Mouse (Mus musculus) hindbrain, embryonic 15.5 days (tissue): Measurements from ENCODE around the gene Clcn3. TPM values are rescaled to one million over a fixed set of nuclear protein-coding genes. Genes with fewer than 3 reads are reported as not detected.

Experiments
- ATAC-seq: fragments of 200-750 bp; cut with Nextera tagmentation; 2 replicates; pipeline ENCODE4 v1.8.0; 2017; ENCODE audit warnings: low read depth, moderate number of reproducible peaks, moderate TSS enrichment; ENCODE audit not compliant: low FRiP score
- H3K27ac ChIP-seq: fragments of 300-500 bp; sonication (generic); replicated peaks from 2 replicates; pipeline ENCODE4 v1.5.1; 2015; ENCODE audit warnings: mild to moderate bottlenecking, inconsistent platforms
- H3K27me3 ChIP-seq: fragments of 300-500 bp; sonication (generic); 2 replicates; pipeline ENCODE4 v1.6.1; 2015; ENCODE audit warnings: control low read depth, inconsistent platforms
- H3K36me3 ChIP-seq: fragments of 300-500 bp; sonication (generic); 2 replicates; pipeline ENCODE4 v1.6.1; 2015; ENCODE audit warnings: control low read depth, inconsistent platforms
- H3K4me1 ChIP-seq: fragments of 300-500 bp; sonication (generic); replicated peaks from 2 replicates; pipeline ENCODE4 v1.6.1; 2015; ENCODE audit warnings: control low read depth, inconsistent platforms
- H3K4me2 ChIP-seq: fragments of 300-500 bp; sonication (generic); 2 replicates; pipeline ENCODE4 v1.6.1; 2015; ENCODE audit warnings: moderate library complexity, mild to moderate bottlenecking, inconsistent platforms
- H3K4me3 ChIP-seq: fragments of 300-500 bp; sonication (generic); 2 replicates; pipeline ENCODE4 v1.5.1; 2015; ENCODE audit warnings: mild to moderate bottlenecking, inconsistent platforms
- H3K9ac ChIP-seq: fragments of 300-500 bp; sonication (generic); 2 replicates; pipeline ENCODE4 v1.6.1; 2015; ENCODE audit warnings: inconsistent platforms
- H3K9me3 ChIP-seq: fragments of 300-500 bp; sonication (generic); 2 replicates; pipeline ENCODE4 v1.6.1; 2016; ENCODE audit warnings: control low read depth, inconsistent platforms
- WGBS: fragments of 180-500 bp; shearing (Covaris S2); methylation state at CpG from one replicate; pipeline ENCODE4 v1.1.7; 2015; 5-methylcytosine and 5-hydroxymethylcytosine counted together
- polyA plus RNA-seq: library from polyadenylated mRNA; unstranded; fragments of >200 nt; fragmentation: Nextera tagmentation; extraction: Ambion mirVana; gene quantifications from 2 replicates; pipeline ENCODE4 v1.2.1, GENCODE M21; 2015

The Clcn3 gene
- polyA plus RNA-seq, 1 experiment from 2014 or later, result 69.8 TPM

DNA sequence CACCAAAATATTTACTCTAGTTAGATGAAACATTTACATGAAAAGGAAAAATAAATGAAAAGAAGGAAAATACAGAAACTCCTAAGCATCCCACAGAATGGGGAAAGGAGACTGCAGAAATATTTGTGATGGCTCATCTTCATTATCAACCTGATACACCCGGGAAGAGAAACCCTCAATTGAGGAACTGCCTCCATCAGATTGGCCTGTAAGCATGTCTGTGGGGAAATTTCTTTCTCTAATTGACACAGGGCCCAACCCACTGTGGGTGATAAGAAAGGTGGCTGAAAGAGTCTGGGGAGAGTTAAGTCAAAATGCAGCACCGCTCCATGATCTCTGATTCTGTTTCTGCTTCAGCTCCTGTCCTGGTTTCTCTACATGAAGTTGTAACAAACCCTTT, 9.7 kb downstream of the Clcn3 start:
- WGBS, result 84% methylated on average over 2 of the region's 2 CpGs
- Histone ChIP-seq H3K27ac (no peak overlapping the region), H3K36me3 (no peaks in the 10 kb centered on the region), H3K4me2 (no peak overlapping the region), H3K27me3 (no peaks in the 10 kb centered on the region), H3K4me3 (no peak overlapping the region), H3K4me1 (0 out of 2 replicates have a peak, but pooled peaks cover 3% of the 10 kb centered on the region), H3K9me3 (no peaks in the 10 kb centered on the region), H3K9ac (no peak overlapping the region)
- ATAC-seq, result no peak

DNA sequence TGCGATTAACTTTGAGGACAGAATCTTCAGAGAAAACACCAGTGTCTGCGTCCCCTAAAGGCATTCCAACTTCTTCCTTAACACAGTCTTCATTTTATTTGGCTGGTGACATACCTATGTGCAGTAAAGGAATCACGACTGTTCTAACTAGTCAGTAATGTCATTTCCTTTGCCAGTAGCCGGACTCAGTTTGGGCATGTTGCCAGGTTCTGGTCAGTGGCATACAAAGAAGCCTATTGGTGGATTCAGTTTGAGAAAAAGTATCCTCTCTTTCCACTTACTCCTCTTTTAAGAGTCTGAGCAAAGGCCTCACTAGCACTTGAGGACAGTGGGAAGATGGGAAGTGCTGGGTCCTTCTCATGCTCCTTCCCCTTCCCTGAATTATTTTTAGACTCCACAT, 11.3 kb downstream of the Clcn3 start:
- 70% methylated on average over 4 of the region's 4 CpGs for WGBS
- 0 out of 2 replicates have a peak, but pooled peaks cover 3% of the 10 kb centered on the region for H3K4me1 ChIP-seq
- no peak overlapping the region for H3K4me2 ChIP-seq
- H3K27me3 ChIP-seq, result no peaks in the 10 kb centered on the region
- no peak overlapping the region for H3K4me3 ChIP-seq
- H3K9me3 ChIP-seq, result no peaks in the 10 kb centered on the region
- H3K9ac ChIP-seq, result no peak overlapping the region
- no peak overlapping the region for H3K27ac ChIP-seq
- no peak for ATAC-seq
- no peaks in the 10 kb centered on the region for H3K36me3 ChIP-seq

DNA sequence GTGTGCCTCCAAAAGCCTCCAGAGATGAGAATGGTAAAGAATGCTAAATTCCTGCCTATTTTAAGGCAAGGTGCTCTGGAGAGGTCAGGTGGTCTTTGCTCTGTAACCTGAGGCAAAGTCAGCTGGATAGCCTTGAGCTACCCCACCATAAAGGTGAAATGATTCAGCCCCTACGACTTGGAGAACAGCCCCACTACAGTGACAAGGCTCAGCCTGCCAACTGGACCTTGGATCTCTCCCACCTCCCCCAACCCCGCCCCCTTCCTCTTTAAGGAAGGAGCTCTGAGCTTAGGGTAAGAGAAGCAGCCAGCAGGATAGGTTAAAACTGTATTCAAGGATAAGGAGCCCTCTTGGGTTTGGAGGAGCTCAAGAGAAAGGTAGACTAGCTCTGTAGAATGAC, 14.0 kb downstream of the Clcn3 start:
- H3K4me1 ChIP-seq, result 0 out of 2 replicates have a peak, but pooled peaks cover 3% of the 10 kb centered on the region
- H3K27ac ChIP-seq, result no peak overlapping the region
- no peak overlapping the region for H3K4me3 ChIP-seq
- no peaks in the 10 kb centered on the region for H3K36me3 ChIP-seq
- H3K27me3 ChIP-seq, result no peaks in the 10 kb centered on the region
- no peak overlapping the region for H3K9ac ChIP-seq
- 55% methylated on average over 2 of the region's 2 CpGs for WGBS
- H3K9me3 ChIP-seq, result no peaks in the 10 kb centered on the region
- ATAC-seq, result no peak
- H3K4me2 ChIP-seq, result no peak overlapping the region

DNA sequence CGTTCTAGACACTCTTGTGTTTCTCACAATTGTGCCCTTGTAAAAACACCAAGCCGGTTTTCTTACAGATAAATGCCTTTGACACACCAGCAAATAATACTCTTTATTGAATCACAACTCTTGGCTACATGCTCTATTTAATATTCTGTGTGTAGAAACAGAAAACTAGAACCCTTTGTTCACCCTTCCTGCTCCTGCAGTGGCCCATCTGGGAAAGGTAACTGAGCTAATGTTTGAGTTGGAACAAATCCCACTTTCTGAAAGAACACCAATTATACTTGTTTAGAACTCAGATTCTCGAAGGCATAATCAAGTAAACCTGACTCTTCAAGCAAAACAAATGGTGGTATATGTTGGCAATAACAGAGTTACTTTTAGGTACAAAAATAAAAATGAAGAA, 17.4 kb downstream of the Clcn3 start:
- no peaks in the 10 kb centered on the region for H3K36me3 ChIP-seq
- no peak overlapping the region for H3K27ac ChIP-seq
- no peaks in the 10 kb centered on the region for H3K4me1 ChIP-seq
- no peak overlapping the region for H3K4me3 ChIP-seq
- H3K9me3 ChIP-seq, result no peaks in the 10 kb centered on the region
- 61% methylated on average over 3 of the region's 3 CpGs for WGBS
- no peak for ATAC-seq
- no peak overlapping the region for H3K9ac ChIP-seq
- H3K27me3 ChIP-seq, result no peaks in the 10 kb centered on the region
- no peak overlapping the region for H3K4me2 ChIP-seq

GRCm38 (mm10) chr8:60965306-60965705, 17.8 kb downstream of the Clcn3 start:
- H3K4me2 ChIP-seq, result no peak overlapping the region
- H3K27me3 ChIP-seq, result no peaks in the 10 kb centered on the region
- no peak overlapping the region for H3K4me3 ChIP-seq
- WGBS, result 74% methylated on average over 6 of the region's 6 CpGs
- H3K27ac ChIP-seq, result no peak overlapping the region
- no peak overlapping the region for H3K9ac ChIP-seq
- no peaks in the 10 kb centered on the region for H3K36me3 ChIP-seq
- ATAC-seq, result no peak
- no peaks in the 10 kb centered on the region for H3K4me1 ChIP-seq
- no peaks in the 10 kb centered on the region for H3K9me3 ChIP-seq

GRCm38 (mm10) chr8:60964518-60964917, 18.6 kb downstream of the Clcn3 start:
- Histone ChIP-seq H3K27me3 (no peaks in the 10 kb centered on the region), H3K9me3 (no peaks in the 10 kb centered on the region), H3K27ac (no peak overlapping the region), H3K4me1 (no peaks in the 10 kb centered on the region), H3K36me3 (no peaks in the 10 kb centered on the region), H3K9ac (no peak overlapping the region), H3K4me3 (no peak overlapping the region), H3K4me2 (no peak overlapping the region)
- 84% methylated on average over 4 of the region's 4 CpGs for WGBS
- no peak for ATAC-seq

DNA sequence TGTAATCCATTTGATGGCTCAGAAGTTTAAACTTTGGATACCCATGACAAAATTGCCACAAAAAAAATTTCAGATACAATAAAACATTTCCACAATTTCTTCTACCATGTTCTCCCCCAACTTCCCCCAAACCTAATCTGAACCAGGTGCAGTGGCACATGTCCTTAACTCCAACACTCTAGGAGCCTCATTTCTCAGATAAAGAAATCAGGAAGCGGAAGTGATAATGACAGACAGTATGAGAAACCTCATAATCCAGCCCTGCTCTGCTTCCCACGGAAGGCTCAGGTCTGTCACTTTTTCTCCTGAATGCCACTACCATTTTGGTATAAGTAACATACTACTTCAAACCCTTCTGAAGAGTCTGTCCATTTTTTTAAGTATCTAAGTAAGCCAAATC, 19.2 kb downstream of the Clcn3 start:
- no peaks in the 10 kb centered on the region for H3K27me3 ChIP-seq
- H3K4me1 ChIP-seq, result no peaks in the 10 kb centered on the region
- H3K4me3 ChIP-seq, result no peak overlapping the region
- H3K9ac ChIP-seq, result no peak overlapping the region
- no peak for ATAC-seq
- H3K36me3 ChIP-seq, result no peaks in the 10 kb centered on the region
- H3K4me2 ChIP-seq, result no peak overlapping the region
- no peaks in the 10 kb centered on the region for H3K9me3 ChIP-seq
- 73% methylated on average over 2 of the region's 2 CpGs for WGBS
- H3K27ac ChIP-seq, result no peak overlapping the region

DNA sequence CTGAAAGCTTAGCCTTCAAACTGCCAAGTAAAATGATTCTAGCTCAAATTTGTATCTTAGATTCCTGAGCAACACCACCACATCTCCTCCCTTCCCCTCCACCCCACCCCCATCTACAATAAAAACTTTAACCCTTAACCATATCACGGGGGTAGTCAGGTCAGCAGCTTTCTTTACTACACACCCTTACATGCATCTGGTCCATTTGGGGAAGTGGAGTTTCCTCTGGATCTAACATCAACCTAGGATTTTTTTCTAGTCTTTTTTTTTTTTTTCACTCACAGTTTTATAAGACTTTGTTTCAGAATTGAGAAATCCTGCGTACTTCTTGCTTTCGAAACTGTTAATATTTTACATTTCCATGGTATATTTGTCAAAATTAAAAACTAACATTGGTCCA, 20.3 kb downstream of the Clcn3 start:
- Histone ChIP-seq H3K4me1 (no peaks in the 10 kb centered on the region), H3K9me3 (no peaks in the 10 kb centered on the region), H3K4me3 (no peak overlapping the region), H3K27me3 (no peaks in the 10 kb centered on the region), H3K9ac (no peak overlapping the region), H3K4me2 (no peak overlapping the region), H3K36me3 (no peaks in the 10 kb centered on the region), H3K27ac (no peak overlapping the region)
- WGBS, result 89% methylated on average over 3 of the region's 3 CpGs
- no peak for ATAC-seq

- ATAC-seq, result no peak
- H3K27ac ChIP-seq, result no peak overlapping the region
- H3K27me3 ChIP-seq, result no peaks in the 10 kb centered on the region
- H3K4me3 ChIP-seq, result no peak overlapping the region
- no peaks in the 10 kb centered on the region for H3K36me3 ChIP-seq
- no peak overlapping the region for H3K4me2 ChIP-seq
- no peak overlapping the region for H3K9ac ChIP-seq
- no peaks in the 10 kb centered on the region for H3K9me3 ChIP-seq
- WGBS, result 92% methylated on average over 7 of the region's 7 CpGs
- peaks cover 8% of the 10 kb centered on the region for H3K4me1 ChIP-seq
These were observed 26.3 kb downstream of the Clcn3 start for GRCm38 (mm10) chr8:60956847-60957246.

DNA sequence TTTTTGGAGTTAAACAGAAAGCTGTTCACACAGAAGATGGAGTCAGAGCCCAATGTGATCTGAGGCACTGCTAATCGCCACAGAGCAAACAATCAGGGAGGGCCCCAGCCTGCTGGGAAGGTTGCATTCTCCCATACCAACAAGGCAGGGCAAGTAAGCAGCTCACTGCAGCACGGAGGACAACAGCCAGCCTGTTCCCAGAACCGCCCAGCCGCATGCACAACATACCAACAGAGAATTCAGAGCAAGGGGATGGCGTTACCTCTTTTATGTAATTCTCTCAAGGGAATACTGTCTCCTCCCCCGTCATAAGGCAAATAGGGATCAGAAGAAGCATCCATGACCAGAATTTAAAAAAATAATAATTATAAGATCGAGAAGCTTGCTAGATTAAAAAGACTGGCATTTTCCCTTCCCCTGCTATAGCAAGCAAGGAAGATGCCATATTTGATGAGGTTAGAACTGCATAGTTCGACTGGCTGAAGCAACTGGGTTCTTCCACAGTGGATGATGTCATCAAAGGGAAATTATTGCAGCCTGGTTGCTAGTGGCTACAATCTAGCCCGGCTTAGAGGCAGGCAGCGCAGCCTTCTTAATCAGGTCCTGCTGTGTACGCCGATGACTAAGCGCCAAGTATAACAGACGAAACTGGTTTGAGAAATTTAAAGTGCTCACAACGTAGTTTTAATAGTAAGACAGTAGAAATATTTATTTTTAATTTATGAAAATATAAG, 28.7 kb downstream of the Clcn3 start:
- Histone ChIP-seq H3K4me2 (peak overlapping the region; percentile 52), H3K9ac (peak overlapping the region; percentile 44), H3K4me1 (peaks cover 17% of the 10 kb centered on the region), H3K9me3 (no peaks in the 10 kb centered on the region), H3K27ac (peak overlapping the region; percentile 87), H3K4me3 (peak overlapping the region; percentile 42), H3K36me3 (no peaks in the 10 kb centered on the region), H3K27me3 (no peaks in the 10 kb centered on the region)
- ATAC-seq, result peak; percentile 98
- under 1% methylated on average over 15 of the region's 15 CpGs for WGBS

DNA sequence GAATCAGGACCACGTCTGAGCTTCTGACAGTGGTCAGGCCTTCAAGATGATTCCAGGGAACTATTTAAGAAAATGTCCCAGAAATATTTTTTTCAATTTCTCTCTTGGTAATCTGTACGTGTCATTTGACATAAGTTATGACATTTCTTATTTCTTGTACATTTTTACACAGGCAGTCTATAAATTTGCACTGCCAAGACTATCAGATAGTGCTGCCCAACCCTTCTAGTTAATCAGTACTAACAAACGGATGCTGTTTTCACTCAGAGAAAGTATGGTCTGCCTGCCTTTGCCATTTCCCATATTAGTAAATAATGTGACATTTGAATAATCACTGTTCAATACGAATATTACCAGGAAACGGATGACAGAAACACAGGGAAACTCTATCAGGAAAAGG, 30.3 kb downstream of the Clcn3 start:
- Histone ChIP-seq H3K36me3 (no peaks in the 10 kb centered on the region), H3K4me1 (peaks cover 17% of the 10 kb centered on the region), H3K9ac (no peak overlapping the region), H3K4me3 (peak overlapping the region; percentile 15), H3K27me3 (no peaks in the 10 kb centered on the region), H3K4me2 (peak overlapping the region; percentile 44), H3K9me3 (no peaks in the 10 kb centered on the region), H3K27ac (no peak overlapping the region)
- WGBS, result 60% methylated on average over 5 of the region's 5 CpGs
- no peak for ATAC-seq

DNA sequence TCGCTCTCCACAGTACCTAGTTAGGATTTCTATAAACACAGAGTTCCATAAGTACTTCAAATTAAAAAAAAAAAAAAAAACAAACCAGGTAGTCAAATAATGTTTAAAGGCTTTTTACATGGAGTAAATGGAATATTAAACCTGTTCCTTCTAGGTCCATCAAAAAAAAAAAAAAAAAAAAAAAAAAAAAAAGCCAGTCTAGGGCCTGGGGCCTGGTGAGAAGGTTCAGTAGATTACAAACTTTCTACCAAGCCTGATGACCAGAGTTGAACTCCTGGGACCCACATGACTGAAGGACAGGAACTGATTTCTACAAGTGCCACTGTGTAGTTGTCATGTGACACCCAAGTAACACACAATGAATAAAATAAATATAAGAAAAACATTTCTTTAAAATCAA, 31.3 kb downstream of the Clcn3 start:
- H3K4me1 ChIP-seq, result peaks cover 17% of the 10 kb centered on the region
- no peak overlapping the region for H3K4me3 ChIP-seq
- no peak overlapping the region for H3K27ac ChIP-seq
- ATAC-seq, result no peak
- H3K36me3 ChIP-seq, result no peaks in the 10 kb centered on the region
- no peaks in the 10 kb centered on the region for H3K9me3 ChIP-seq
- H3K9ac ChIP-seq, result no peak overlapping the region
- no peaks in the 10 kb centered on the region for H3K27me3 ChIP-seq
- 95% methylated on average over 1 of the region's 1 CpGs for WGBS
- no peak overlapping the region for H3K4me2 ChIP-seq

- Histone ChIP-seq H3K4me2 (peak overlapping the region; percentile 1; the same call in 1 of the 2 replicates), H3K9me3 (no peaks in the 10 kb centered on the region), H3K9ac (no peak overlapping the region), H3K4me3 (no peak overlapping the region), H3K4me1 (peaks cover 17% of the 10 kb centered on the region), H3K36me3 (no peaks in the 10 kb centered on the region), H3K27me3 (no peaks in the 10 kb centered on the region), H3K27ac (no peak overlapping the region)
- WGBS, result 73% methylated on average over 4 of the region's 4 CpGs
- no peak for ATAC-seq
These were observed 31.8 kb downstream of the Clcn3 start for GRCm38 (mm10) chr8:60951271-60951670.
